8 mouse cellular contexts compared by ENCODE assay signal in genomic region chr5:142974598-142975121, GRCm38 (mm10). TPM values are rescaled to one million over a fixed set of nuclear protein-coding genes. Genes with fewer than 3 reads are reported as not detected.
DNase-seq lines count a peak whose midpoint lies in the region; ATAC-seq lines count a peak whose summit lies in the region.

No protein-coding gene starts in this region.

- H3K27ac ChIP-seq in lung, embryonic 16.5 days (ENCODE audit: low read length): peak overlapping the region; percentile 64
- peak overlapping the region; percentile 64 for H3K27ac ChIP-seq in embryonic facial prominence, embryonic 12.5 days

- H3K4me1 ChIP-seq in lung, embryonic 16.5 days (replicated peaks; ENCODE audit: control insufficient read depth, insufficient read depth, low read length): peaks cover 13% of the 10 kb centered on the region
- no peaks in the 10 kb centered on the region for H3K4me1 ChIP-seq in embryonic facial prominence, embryonic 12.5 days

- no peak overlapping the region for H3K4me3 ChIP-seq in lung, embryonic 16.5 days (ENCODE audit: low read length)
- 0 out of 2 replicates have a peak overlapping the region, but pooled peaks have one; percentile 5 for H3K4me3 ChIP-seq in embryonic facial prominence, embryonic 12.5 days

- H3K4me2 ChIP-seq in lung, embryonic 16.5 days (ENCODE audit: low read depth, low read length): peak overlapping the region; percentile 22
- H3K4me2 ChIP-seq in embryonic facial prominence, embryonic 12.5 days (replicated peaks): 0 out of 2 replicates have a peak overlapping the region, but pooled peaks have one; percentile 7

- intact Hi-C loops in heart, postnatal 10 days (cut with DNase I): no loop called here

- peak; percentile 71 for ATAC-seq in lung, embryonic 16.5 days (ENCODE audit: low read depth)
- peak; percentile 64 for ATAC-seq in embryonic facial prominence, embryonic 12.5 days (ENCODE audit: insufficient number of reproducible peaks, insufficient read depth, low FRiP score, low TSS enrichment)
- ATAC-seq in erythroblast, adult 5-6 weeks (replicated peaks; ENCODE audit: low FRiP score, poor library complexity, severe bottlenecking): no peak

- WGBS in lung, embryonic 16.5 days: 15% methylated on average over 18 of the region's 18 CpGs
- WGBS in embryonic facial prominence, embryonic 12.5 days: 20% methylated on average over 18 of the region's 18 CpGs

- no peaks in the 10 kb centered on the region for H3K27me3 ChIP-seq in lung, embryonic 16.5 days (ENCODE audit: control insufficient read depth, insufficient read depth, low read depth, low read length)
- H3K27me3 ChIP-seq in embryonic facial prominence, embryonic 12.5 days: no peaks in the 10 kb centered on the region

- H3K9me3 ChIP-seq in lung, embryonic 16.5 days (ENCODE audit: control insufficient read depth, low read length): no peaks in the 10 kb centered on the region
- no peaks in the 10 kb centered on the region for H3K9me3 ChIP-seq in embryonic facial prominence, embryonic 12.5 days

- H3K9ac ChIP-seq in lung, embryonic 16.5 days (ENCODE audit: low read length): no peak overlapping the region
- H3K9ac ChIP-seq in embryonic facial prominence, embryonic 12.5 days: no peak overlapping the region

- H3K36me3 ChIP-seq in lung, embryonic 16.5 days (ENCODE audit: control insufficient read depth, insufficient read depth, low read length): peaks cover 31% of the 10 kb centered on the region
- peaks cover 45% of the 10 kb centered on the region for H3K36me3 ChIP-seq in embryonic facial prominence, embryonic 12.5 days

- no peak for DNase-seq in lung, adult 18-20 months
- peak; percentile 59 to 69 for DNase-seq in heart, postnatal 10 days
- peak; percentile 81 for DNase-seq in left cerebral cortex, adult 11 months (ENCODE audit: low spot score)
- peak; percentile 86 for DNase-seq in mesoderm, embryonic 11.5 days (ENCODE audit: low read depth, low spot score)
- DNase-seq in skeletal muscle tissue, adult 2 months (ENCODE audit: low read depth, low spot score): peak; percentile 36

RNA-seq across cellular contexts. Expression of gene Fscn1, which starts 14.5 kb away (rescaled TPM):
- polyA plus RNA-seq in lung, embryonic 16.5 days (2015; fragmentation: Nextera tagmentation; extraction: Ambion mirVana): 181 and 222 TPM in 2 replicates
- 506 and 520 TPM in 2 replicates for polyA plus RNA-seq in embryonic facial prominence, embryonic 12.5 days (2016; fragmentation: Nextera tagmentation; extraction: Ambion mirVana)
- 100 to 1,000 TPM; 103 to 132 TPM for total RNA-seq in heart, postnatal 10 days (2021)
- not detected in 2 replicates for total RNA-seq in erythroblast, adult 5-6 weeks (2015; ENCODE audit: low replicate concordance)
- not detected in 2 replicates for total RNA-seq in erythroblast, adult 5-6 weeks (2017; ENCODE audit: low replicate concordance)

Comparison
In these comparisons a context has a peak if more than half of its experiments do, and no peak if none do; other contexts are left out.
1. DNase-seq: peak in heart, postnatal 10 days (2 of 2), left cerebral cortex, adult 11 months (single experiment), mesoderm, embryonic 11.5 days (single experiment) and skeletal muscle tissue, adult 2 months (single experiment); none in lung, adult 18-20 months (0 of 2).
2. RNA of gene Fscn1, which starts 14.5 kb away (total RNA-seq): 103 to 132 TPM in heart, postnatal 10 days; not detected in erythroblast, adult 5-6 weeks; every median in the first group is over 100 times any median in the second.